Mouse (Mus musculus) ES-Bruce4 (cell line): ENCODE data around the gene Syt13.

Experiments
- EP300 ChIP-seq: IDR thresholded peaks from 2 replicates; pipeline ENCODE4 v1.6.1; 2011; ENCODE audit warnings: low read depth, low read length; ENCODE audit not compliant: insufficient read depth
- POLR2A ChIP-seq: IDR thresholded peaks from one replicate; pipeline ENCODE4 v1.8.1; 2011; ENCODE audit warnings: low read length; ENCODE audit not compliant: insufficient read depth

- TF ChIP-seq POLR2A: no peak
- TF ChIP-seq EP300: peak; percentile 72; the same call in 1 of the 2 replicates
Observed at GRCm38 (mm10) chr2:92947981-92948698, 33.2 kb downstream of the Syt13 start.
